Mouse (Mus musculus) lung, postnatal 0 days (tissue): ENCODE data around the gene Nmi.

Source experiments
- CTCF ChIP-seq: IDR thresholded peaks from 2 replicates; pipeline ENCODE4 v1.5.1; 2016; ENCODE audit warnings: antibody characterized with exemption, mild to moderate bottlenecking
- EP300 ChIP-seq: IDR thresholded peaks from 2 replicates; pipeline ENCODE4 v1.6.1; 2016; ENCODE audit warnings: antibody characterized with exemption, mild to moderate bottlenecking, control low read depth

- TF ChIP-seq CTCF = no peak
- TF ChIP-seq EP300 = no peak
Measured at GRCm38 (mm10) chr2:51981630-51982029, 8.3 kb upstream of the Nmi start.
